Mouse (Mus musculus): Measurements from ENCODE around the gene Brca2. TPM values are rescaled to one million over a fixed set of nuclear protein-coding genes. Genes with fewer than 3 reads are reported as not detected.

The Brca2 gene
- polyA plus RNA-seq, 1 experiment from 2014 or later: 21.3 TPM

DNA sequence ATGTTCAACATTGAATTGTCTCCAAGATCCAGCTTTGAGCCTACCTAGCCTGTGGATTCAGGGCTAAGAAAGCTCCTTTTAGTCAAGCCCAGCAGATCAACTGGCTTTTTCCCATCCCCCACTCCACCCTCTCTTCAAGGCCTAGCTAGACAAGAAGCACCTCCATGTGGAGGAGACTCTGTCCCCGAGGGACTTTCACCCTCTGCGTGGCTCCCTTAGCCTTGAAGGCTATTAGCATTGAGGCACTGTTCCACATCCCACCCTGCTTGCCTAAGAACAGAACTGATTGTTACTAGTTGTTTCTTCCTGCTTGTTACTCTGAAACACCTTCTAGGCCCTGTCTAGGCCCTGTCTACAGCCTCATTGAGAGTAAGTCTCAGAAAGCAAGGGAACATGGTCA, 67.5 kb downstream of the Brca2 start:
- 69% methylated on average over 2 of the region's 2 CpGs for WGBS (ENCODE audit: insufficient replicate concordance)
- Histone ChIP-seq H3K9ac (no peak overlapping the region), H3K4me1 (replicated peaks) (peaks cover 62% of the 10 kb centered on the region), H3K4me3 (replicated peaks) (no peak overlapping the region), H3K27ac (0 out of 2 replicates have a peak overlapping the region, but pooled peaks have one; percentile 18), H3K27me3 (no peaks in the 10 kb centered on the region), H3K9me3 (replicated peaks) (no peaks in the 10 kb centered on the region), H3K4me2 (no peak overlapping the region), H3K36me3 (0 out of 2 replicates have a peak, but pooled peaks cover 5% of the 10 kb centered on the region)
- ATAC-seq (ENCODE audit: low read depth): no peak
- no peak for DNase-seq

DNA sequence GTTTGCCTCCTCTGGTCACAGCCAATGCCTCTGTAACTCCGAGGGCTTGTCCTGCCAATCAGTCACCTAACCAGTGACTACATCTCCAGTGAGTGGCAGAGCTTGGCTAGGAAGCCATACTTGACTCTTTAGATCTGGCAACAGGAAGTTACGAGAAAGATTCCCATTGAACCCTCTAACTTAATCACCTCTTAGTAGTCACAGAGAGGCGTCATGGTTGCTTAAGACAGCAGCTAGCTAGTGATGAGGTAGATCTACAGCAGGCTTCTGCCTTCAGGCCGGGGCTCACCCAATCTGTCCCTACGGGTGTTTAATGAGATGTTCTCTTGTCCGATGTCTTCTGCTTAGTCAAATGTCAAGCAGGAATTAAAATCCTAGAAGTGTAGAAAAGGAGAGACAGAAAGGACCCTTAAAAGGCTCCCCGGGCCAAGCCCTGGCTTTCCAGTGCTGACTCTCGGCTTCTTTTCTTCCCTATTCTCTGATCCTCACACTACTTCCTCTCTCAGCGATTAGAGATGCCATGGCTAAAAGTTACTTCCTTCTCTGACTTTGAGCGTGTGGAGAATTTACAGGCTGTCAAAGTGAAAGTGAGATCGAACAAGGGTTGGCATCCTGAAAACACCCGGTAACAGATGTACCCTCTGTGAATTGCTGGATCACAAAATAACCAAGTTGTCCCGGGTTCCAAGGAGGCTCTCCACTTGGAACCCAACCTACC, 69.9 kb downstream of the Brca2 start:
- Histone ChIP-seq H3K27me3 (no peaks in the 10 kb centered on the region), H3K9me3 (replicated peaks) (no peaks in the 10 kb centered on the region), H3K27ac (peak overlapping the region; percentile 85), H3K4me3 (replicated peaks) (peak overlapping the region; percentile 89), H3K4me1 (replicated peaks) (peaks cover 62% of the 10 kb centered on the region), H3K36me3 (0 out of 2 replicates have a peak, but pooled peaks cover 5% of the 10 kb centered on the region), H3K9ac (peak overlapping the region; percentile 84), H3K4me2 (peak overlapping the region; percentile 98)
- DNase-seq: no peak
- 51% methylated on average over 13 of the region's 13 CpGs for WGBS (ENCODE audit: insufficient replicate concordance)
- ATAC-seq (ENCODE audit: low read depth): no peak

DNA sequence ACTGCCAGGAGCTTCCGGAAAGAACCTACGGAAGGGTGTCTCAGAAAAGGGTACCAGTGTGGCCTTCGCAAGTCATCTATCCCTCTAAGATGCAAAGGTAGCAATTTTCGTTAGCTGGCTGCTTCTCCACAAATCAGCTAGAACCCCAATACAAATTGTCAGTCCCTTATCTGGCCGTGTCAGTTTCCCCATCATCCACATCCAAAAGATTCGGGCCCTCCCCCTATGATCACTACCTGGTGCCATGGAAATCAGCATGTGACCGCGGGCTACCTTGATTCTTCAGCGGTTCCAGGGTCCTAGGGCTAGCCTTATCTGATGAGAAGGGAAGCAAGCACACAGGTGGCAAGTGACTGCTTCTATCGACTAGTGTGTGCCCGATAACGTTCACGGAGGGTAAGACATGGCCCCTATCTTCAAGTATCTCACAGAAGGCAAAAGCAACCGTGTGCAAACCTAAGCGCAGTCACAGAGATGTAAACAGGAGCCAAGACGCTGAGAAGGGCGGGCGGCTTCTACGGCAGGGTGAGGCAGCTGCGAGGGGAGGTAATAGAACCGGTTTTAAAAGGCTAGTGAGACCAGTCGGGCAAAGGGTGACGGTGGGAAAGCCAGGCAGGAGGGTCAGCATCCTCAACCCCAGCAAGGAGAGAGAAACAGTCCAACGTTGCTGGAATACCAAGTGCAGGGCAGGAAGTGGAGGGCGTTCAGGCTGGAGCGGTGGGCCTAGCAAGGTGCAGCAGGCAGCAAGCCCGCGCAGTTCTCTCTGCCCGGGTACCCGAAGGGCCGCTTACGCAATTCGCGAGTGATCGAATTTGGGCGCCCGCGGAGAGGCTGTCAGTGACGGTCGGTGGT, 70.7 kb downstream of the Brca2 start:
- peak overlapping the region; percentile 98 for H3K4me2 ChIP-seq
- peak overlapping the region; percentile 89 for H3K4me3 ChIP-seq (replicated peaks)
- ATAC-seq (ENCODE audit: low read depth): peak; percentile 81
- H3K36me3 ChIP-seq: 0 out of 2 replicates have a peak, but pooled peaks cover 5% of the 10 kb centered on the region
- H3K4me1 ChIP-seq (replicated peaks): peaks cover 65% of the 10 kb centered on the region
- 4% methylated on average over 40 of the region's 40 CpGs for WGBS (ENCODE audit: insufficient replicate concordance)
- peak overlapping the region; percentile 84 for H3K9ac ChIP-seq
- H3K27me3 ChIP-seq: no peaks in the 10 kb centered on the region
- DNase-seq: peak; percentile 55
- H3K9me3 ChIP-seq (replicated peaks): no peaks in the 10 kb centered on the region
- H3K27ac ChIP-seq: peak overlapping the region; percentile 85

DNA sequence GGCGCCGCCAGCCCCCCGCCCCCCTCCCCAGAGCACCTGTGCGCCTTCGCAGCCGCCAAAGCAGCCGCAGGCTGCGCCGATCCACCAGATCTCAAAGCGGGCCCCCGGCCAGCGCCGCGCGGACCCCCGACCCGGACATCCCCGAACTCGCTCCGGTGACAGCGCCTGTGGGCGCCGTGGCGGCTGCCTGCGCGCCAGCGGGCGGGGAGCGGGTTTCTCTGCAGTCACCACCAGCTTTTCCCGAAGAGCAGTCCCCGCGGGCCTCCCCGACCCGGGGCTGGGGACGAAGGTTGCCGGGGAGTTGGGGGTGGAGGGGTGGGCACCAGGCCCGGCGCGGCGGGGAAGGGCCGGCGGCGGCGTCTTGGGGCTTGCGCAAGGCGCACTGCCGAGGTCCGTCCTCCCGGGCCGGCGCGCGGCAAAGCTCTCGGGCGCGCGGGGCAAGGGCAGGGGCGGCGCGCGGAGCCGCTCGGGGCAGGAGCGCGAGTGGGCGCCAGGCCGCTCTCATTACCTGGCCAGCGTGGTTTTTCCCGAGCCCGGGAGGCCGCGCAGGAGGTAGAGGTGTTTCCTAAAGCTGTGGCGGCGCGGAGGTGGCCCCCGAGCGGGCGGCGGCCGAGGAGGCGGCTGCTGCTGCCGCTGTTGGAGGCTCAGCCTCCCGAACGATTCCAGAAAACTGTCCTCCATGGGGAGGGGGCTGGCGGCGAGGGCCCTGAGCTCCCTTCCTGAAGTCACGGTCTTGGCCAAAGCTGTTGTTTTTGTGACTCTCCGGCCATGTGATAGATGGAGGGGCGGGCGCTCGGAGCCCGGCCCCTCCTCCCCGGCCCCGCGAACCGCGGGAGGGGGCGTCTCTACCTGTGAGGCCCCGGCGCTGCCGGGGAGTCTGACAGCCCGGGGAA, 71.6 kb downstream of the Brca2 start:
- Histone ChIP-seq H3K9ac (peak overlapping the region; percentile 84), H3K4me2 (peak overlapping the region; percentile 98), H3K4me3 (replicated peaks) (peak overlapping the region; percentile 89), H3K36me3 (0 out of 2 replicates have a peak, but pooled peaks cover 5% of the 10 kb centered on the region), H3K27me3 (no peaks in the 10 kb centered on the region), H3K27ac (peak overlapping the region; percentile 85), H3K9me3 (replicated peaks) (no peaks in the 10 kb centered on the region), H3K4me1 (replicated peaks) (peaks cover 64% of the 10 kb centered on the region)
- ATAC-seq (ENCODE audit: low read depth): peak; percentile 68
- peak; percentile 40 for DNase-seq
- WGBS (ENCODE audit: insufficient replicate concordance): under 1% methylated on average over 100 of the region's 102 CpGs

DNA sequence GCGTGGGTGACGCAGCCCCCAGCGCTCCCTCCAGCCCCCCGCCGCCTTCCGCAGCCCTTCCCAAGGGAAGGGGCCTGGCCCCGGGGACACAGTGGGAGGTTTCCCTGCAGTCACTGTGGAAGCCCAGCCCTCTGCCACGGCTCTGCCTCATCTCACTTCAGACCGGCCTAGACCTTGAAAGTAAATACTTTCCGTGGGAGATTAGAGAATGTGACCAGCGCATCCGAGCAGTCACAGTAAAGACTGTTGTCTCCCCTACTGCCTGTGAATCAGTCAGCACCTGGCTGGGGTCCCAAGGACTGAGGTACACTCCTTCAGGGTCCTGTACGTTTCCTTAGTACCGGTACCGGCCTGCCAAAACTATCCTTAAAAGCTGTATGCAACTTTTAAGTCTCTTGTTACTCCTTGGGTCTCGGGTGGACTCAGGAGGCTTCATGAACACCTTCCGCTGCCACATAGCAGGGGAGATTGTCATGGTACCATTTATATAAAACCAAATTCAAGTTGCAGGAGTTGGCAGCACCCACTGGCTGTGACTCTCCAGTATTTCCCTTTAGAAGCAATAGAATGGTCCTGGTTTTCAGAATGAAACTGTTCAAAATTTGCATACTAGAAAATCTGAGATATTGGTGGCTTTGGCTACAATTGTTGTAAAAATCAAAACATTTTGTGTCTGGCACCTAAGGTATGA, 72.4 kb downstream of the Brca2 start:
- Histone ChIP-seq H3K4me1 (replicated peaks) (peaks cover 64% of the 10 kb centered on the region), H3K27ac (no peak overlapping the region)
- DNase-seq: no peak

DNA sequence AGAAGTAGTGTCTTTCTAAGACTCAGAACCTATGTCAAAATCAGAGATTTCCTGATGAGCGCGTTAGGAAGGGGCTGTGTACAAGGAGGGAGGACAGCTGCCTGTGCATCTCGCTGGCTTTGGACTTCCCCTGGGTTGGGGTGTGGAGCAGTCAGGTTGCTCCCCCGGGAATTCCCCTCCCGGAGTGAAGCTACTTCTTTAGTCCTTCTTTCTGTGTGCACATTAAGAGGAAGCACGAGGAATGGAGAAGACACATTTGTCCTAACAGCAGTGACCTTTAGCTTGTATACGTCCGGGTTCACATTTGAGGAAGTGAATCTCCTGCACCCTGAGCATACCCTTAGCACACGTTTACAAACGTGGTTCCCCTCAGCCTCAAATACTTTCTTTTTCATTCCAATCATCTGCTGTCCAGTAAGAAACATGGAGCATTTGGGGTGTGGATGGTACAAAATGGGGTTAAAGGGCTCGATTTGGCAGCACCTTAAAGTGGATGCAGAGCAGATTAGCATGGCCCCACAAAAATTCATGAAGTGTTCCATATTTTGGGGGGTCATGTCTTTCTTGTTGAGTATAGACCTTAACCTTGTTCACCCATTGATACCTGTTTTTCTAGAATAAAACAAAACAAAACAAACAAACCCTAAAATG, 73.1 kb downstream of the Brca2 start:
- peak overlapping the region; percentile 98; the same call in 1 of the 2 replicates for H3K4me2 ChIP-seq

More for the DNA sequence above, 72.4 kb downstream of the Brca2 start:
- Histone ChIP-seq H3K4me3 (replicated peaks) (peak overlapping the region; percentile 89), H3K9ac (peak overlapping the region; percentile 84), H3K9me3 (replicated peaks) (no peaks in the 10 kb centered on the region), H3K4me2 (peak overlapping the region; percentile 98), H3K27me3 (no peaks in the 10 kb centered on the region), H3K36me3 (0 out of 2 replicates have a peak, but pooled peaks cover 5% of the 10 kb centered on the region)
- no peak for ATAC-seq (ENCODE audit: low read depth)
- WGBS (ENCODE audit: insufficient replicate concordance): 18% methylated on average over 13 of the region's 17 CpGs

DNA sequence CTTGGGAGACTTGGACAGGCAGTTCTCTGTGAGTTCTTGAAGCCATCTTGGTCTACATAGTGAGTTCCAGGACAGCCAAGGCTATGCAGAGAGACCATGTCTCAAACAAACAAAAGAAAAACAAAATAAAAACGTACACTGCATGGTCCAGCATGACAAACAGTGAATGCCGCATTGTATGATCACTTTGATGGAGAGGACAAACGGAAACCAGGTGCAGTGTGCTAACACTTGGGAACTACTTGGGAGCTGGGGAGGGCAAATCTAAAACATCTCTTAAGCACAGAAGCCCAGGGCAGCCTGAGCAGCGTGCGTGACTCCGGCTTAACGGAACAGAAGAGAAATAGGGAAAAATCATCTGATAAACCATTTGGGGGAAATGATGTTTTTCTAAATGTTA, 74.7 kb downstream of the Brca2 start, which contains the start of gene N4bp2l1:
N4bp2l1 (minus strand) TSS at position 101 of the 400 bp plus-strand sequence.
- H3K4me3 ChIP-seq (replicated peaks): no peak within 1 kb of the TSS
- H3K27ac ChIP-seq: no peak within 1 kb of the TSS
- no peak for ATAC-seq (ENCODE audit: low read depth)
- H3K9ac ChIP-seq: no peak within 1 kb of the TSS
- H3K4me1 ChIP-seq (replicated peaks): peaks cover 62% of the 10 kb centered on the region
- H3K9me3 ChIP-seq (replicated peaks): no peaks in the 10 kb centered on the region
- 84% methylated on average over 7 of the region's 7 CpGs for WGBS (ENCODE audit: insufficient replicate concordance)
- no peaks in the 10 kb centered on the region for H3K27me3 ChIP-seq
- H3K4me2 ChIP-seq: peak within 1 kb of the TSS; percentile 41; the same call in 1 of the 2 replicates
- H3K36me3 ChIP-seq: 0 out of 2 replicates have a peak, but pooled peaks cover 1% of the 10 kb centered on the region
- DNase-seq: no peak

More for the DNA sequence above, 73.1 kb downstream of the Brca2 start:
- ATAC-seq (ENCODE audit: low read depth): no peak
- Histone ChIP-seq H3K36me3 (0 out of 2 replicates have a peak, but pooled peaks cover 5% of the 10 kb centered on the region), H3K27ac (no peak overlapping the region), H3K27me3 (no peaks in the 10 kb centered on the region), H3K9ac (no peak overlapping the region), H3K4me3 (replicated peaks) (0 out of 2 replicates have a peak overlapping the region, but pooled peaks have one; percentile 89), H3K4me1 (replicated peaks) (peaks cover 64% of the 10 kb centered on the region), H3K9me3 (replicated peaks) (no peaks in the 10 kb centered on the region)
- DNase-seq: no peak
- WGBS (ENCODE audit: insufficient replicate concordance): 31% methylated on average over 11 of the region's 11 CpGs

DNA sequence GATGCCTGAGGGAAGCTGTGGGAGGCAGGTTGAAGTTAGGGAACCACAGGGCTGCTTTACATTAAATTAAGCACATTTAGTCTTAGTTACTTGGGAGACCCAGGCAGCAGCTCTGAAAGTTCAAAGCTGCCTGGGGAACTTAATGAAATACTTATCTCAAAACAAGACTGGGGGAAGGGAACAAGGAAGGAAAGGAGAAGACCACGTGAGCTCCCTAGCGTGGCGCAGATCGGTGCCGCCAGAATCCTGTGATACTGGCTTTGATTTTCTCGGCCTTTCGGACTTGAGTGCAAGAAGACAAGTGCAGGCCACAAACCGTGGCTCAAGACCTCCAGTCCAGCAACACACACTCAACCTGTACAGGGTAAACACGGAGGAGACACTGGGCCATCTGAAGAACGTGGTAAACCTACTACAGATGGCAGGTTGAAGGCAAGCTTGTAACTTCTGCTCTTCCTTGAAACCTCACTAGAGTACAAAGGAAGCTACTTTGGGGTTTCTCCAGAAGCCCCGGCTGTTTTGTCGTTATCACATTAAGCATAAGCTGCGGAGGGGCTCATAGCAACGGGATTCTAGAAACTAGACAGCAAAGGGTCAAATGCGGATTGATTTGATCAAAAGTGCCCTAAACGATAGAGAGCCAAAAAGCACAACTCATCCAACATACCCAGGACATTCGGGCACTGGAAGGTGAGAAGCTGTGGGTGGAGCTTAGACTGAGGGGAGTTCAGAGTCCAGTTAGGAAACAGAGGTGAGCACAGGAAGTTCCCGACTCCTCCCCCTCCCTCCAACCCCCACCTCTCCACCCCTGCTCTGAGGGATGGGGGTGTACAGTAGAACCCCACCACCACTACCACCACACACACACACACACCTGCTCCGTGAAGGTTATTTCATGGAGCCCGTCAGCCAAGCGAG, 76.0 kb downstream of the Brca2 start:
- 30% methylated on average over 21 of the region's 21 CpGs for WGBS (ENCODE audit: insufficient replicate concordance)
- Histone ChIP-seq H3K9me3 (replicated peaks) (no peaks in the 10 kb centered on the region), H3K4me3 (replicated peaks) (no peak overlapping the region), H3K4me2 (peak overlapping the region; percentile 41), H3K36me3 (no peaks in the 10 kb centered on the region), H3K27me3 (no peaks in the 10 kb centered on the region), H3K9ac (no peak overlapping the region), H3K27ac (peak overlapping the region; percentile 29; the same call in 1 of the 2 replicates), H3K4me1 (replicated peaks) (peaks cover 48% of the 10 kb centered on the region)
- ATAC-seq (ENCODE audit: low read depth): peak; percentile 21; the same call in 1 of the 2 replicates
- no peak for DNase-seq

Data from liver, embryonic 13.5 days (tissue).